Mouse (Mus musculus) CH12.LX (cell line): ENCODE results near the gene Sfswap. TPM values are rescaled to one million over a fixed set of nuclear protein-coding genes. Genes with fewer than 3 reads are reported as not detected.

Experiments used
- DNase-seq: peaks from one replicate; pipeline ENCODE4 v3.0.0-alpha.2; 2013; ENCODE audit errors: extremely low read depth
- H3K27ac ChIP-seq: 2 replicates; pipeline ENCODE4 v1.5.1; 2012; ENCODE audit warnings: low read depth, mild to moderate bottlenecking, control low read depth, moderate library complexity; ENCODE audit not compliant: insufficient read depth
- H3K27me3 ChIP-seq: replicated peaks from 2 replicates; pipeline ENCODE3; 2012; ENCODE audit warnings: inconsistent platforms
- H3K36me3 ChIP-seq, 2 experiments: replicated peaks in 1 of 2; 2 replicates each; pipeline versions ENCODE3 to v1.6.1; 2012; ENCODE audit warnings: inconsistent platforms in 1 of 2, low read length in 1 of 2, mild to moderate bottlenecking in 1 of 2, mixed read lengths in 1 of 2, moderate library complexity in 1 of 2; ENCODE audit not compliant: control insufficient read depth in 1 of 2, insufficient read depth in 1 of 2
- H3K4me1 ChIP-seq, 2 experiments: 2 replicates each; pipeline ENCODE4 v1.6.1; 2012; ENCODE audit warnings: inconsistent platforms in 1 of 2, moderate library complexity in 1 of 2; ENCODE audit not compliant: insufficient read depth in 2 of 2, control insufficient read depth in 1 of 2
- H3K4me2 ChIP-seq: 2 replicates; pipeline ENCODE4 v1.6.1; 2012; ENCODE audit warnings: low read depth, mild to moderate bottlenecking, control low read depth; ENCODE audit not compliant: poor library complexity, insufficient read depth, severe bottlenecking
- H3K4me3 ChIP-seq, 3 experiments: fragments of 150-350 bp in 1 of 3; sonication (generic) in 1 of 3; replicated peaks in 1 of 3; 2 replicates each; pipeline versions ENCODE3 to v1.5.1; 2011 to 2012; ENCODE audit warnings: low read depth in 2 of 3, low read length in 2 of 3, mild to moderate bottlenecking in 2 of 3, moderate library complexity in 2 of 3, control low read depth in 1 of 3, improper control_type of control experiment in 1 of 3, inconsistent platforms in 1 of 3, mixed read lengths in 1 of 3; ENCODE audit not compliant: poor library complexity in 1 of 3
- H3K79me2 ChIP-seq: replicated peaks from 2 replicates; pipeline ENCODE4 v1.6.1; 2012; ENCODE audit warnings: mild to moderate bottlenecking, moderate library complexity; ENCODE audit not compliant: control insufficient read depth, poor library complexity, insufficient read depth, severe bottlenecking; ENCODE audit errors: extremely low read depth
- H3K9ac ChIP-seq: 2 replicates; pipeline ENCODE4 v1.6.1; 2012; ENCODE audit warnings: low read depth, mild to moderate bottlenecking, control low read depth, moderate library complexity; ENCODE audit not compliant: insufficient read depth
- H3K9me3 ChIP-seq: replicated peaks from 2 replicates; pipeline ENCODE3; 2012; ENCODE audit warnings: low read length, inconsistent platforms, mixed read lengths
- BHLHE40 ChIP-seq: IDR thresholded peaks from 2 replicates; pipeline ENCODE4 v1.6.1; 2011; ENCODE audit warnings: mild to moderate bottlenecking, low read depth, low read length, improper control_type of control experiment
- CHD2 ChIP-seq: IDR thresholded peaks from 2 replicates; pipeline ENCODE4 v1.6.1; 2011; ENCODE audit warnings: low read length, improper control_type of control experiment
- CTCF ChIP-seq, 2 experiments: IDR thresholded peaks in 1 of 2; conservative IDR thresholded peaks in 1 of 2; 2 replicates each; pipeline ENCODE4 v1.5.1; 2011 to 2012; ENCODE audit warnings: low read depth in 2 of 2, low read length in 2 of 2, improper control_type of control experiment in 1 of 2, inconsistent platforms in 1 of 2, mild to moderate bottlenecking in 1 of 2, moderate library complexity in 1 of 2
- E2F4 ChIP-seq: IDR thresholded peaks from 2 replicates; pipeline ENCODE4 v1.6.1; 2011; ENCODE audit warnings: low read depth, low read length, improper control_type of control experiment; ENCODE audit not compliant: insufficient replicate concordance
- ELF1 ChIP-seq: IDR thresholded peaks from 2 replicates; pipeline ENCODE4 v1.6.1; 2014; ENCODE audit warnings: low read depth, mild to moderate bottlenecking, inconsistent platforms, low read length, improper control_type of control experiment
- EP300 ChIP-seq: IDR thresholded peaks from 2 replicates; pipeline ENCODE4 v1.6.1; 2011; ENCODE audit warnings: low read length, improper control_type of control experiment
- IRF4 ChIP-seq: IDR thresholded peaks from 2 replicates; pipeline ENCODE4 v1.6.1; 2014; ENCODE audit warnings: low read depth, mild to moderate bottlenecking, inconsistent platforms, low read length, improper control_type of control experiment
- JUN ChIP-seq: IDR thresholded peaks from 2 replicates; pipeline ENCODE4 v1.6.1; 2011; ENCODE audit warnings: low read depth, mild to moderate bottlenecking, low read length, improper control_type of control experiment, moderate library complexity; ENCODE audit not compliant: insufficient read depth
- JUND ChIP-seq: conservative IDR thresholded peaks from 2 replicates; pipeline ENCODE4 v1.6.1; 2011; ENCODE audit warnings: low read depth, low read length, improper control_type of control experiment
- MAFK ChIP-seq: IDR thresholded peaks from 2 replicates; pipeline ENCODE4 v1.6.1; 2011; ENCODE audit warnings: low read length, improper control_type of control experiment; ENCODE audit not compliant: insufficient replicate concordance
- MAX ChIP-seq: IDR thresholded peaks from 2 replicates; pipeline ENCODE4 v1.6.1; 2011; ENCODE audit warnings: low read length, improper control_type of control experiment
- NRF1 ChIP-seq: IDR thresholded peaks from 2 replicates; pipeline ENCODE4 v1.6.1; 2014; ENCODE audit warnings: low read depth, mild to moderate bottlenecking, inconsistent platforms, low read length, improper control_type of control experiment, moderate library complexity
- RCOR1 ChIP-seq: conservative IDR thresholded peaks from 2 replicates; pipeline ENCODE4 v1.6.1; 2012; ENCODE audit warnings: low read depth, mild to moderate bottlenecking, inconsistent platforms, low read length, improper control_type of control experiment
- SIN3A ChIP-seq: IDR thresholded peaks from 2 replicates; pipeline ENCODE4 v1.6.1; 2012; ENCODE audit warnings: low read length, improper control_type of control experiment, inconsistent platforms
- UBTF ChIP-seq: IDR thresholded peaks from 2 replicates; pipeline ENCODE4 v1.6.1; 2012; ENCODE audit warnings: low read depth, mild to moderate bottlenecking, inconsistent platforms, low read length, improper control_type of control experiment, moderate library complexity
- USF1 ChIP-seq: IDR thresholded peaks from 2 replicates; pipeline ENCODE4 v1.6.1; 2014; ENCODE audit warnings: low read depth, mild to moderate bottlenecking, inconsistent platforms, low read length, improper control_type of control experiment
- USF2 ChIP-seq: conservative IDR thresholded peaks from 2 replicates; pipeline ENCODE4 v1.6.1; 2011; ENCODE audit warnings: low read depth, low read length, improper control_type of control experiment
- ZC3H11A ChIP-seq: IDR thresholded peaks from 2 replicates; pipeline ENCODE4 v1.6.1; 2012; ENCODE audit warnings: low read depth, mild to moderate bottlenecking, inconsistent platforms, low read length, improper control_type of control experiment
- ZKSCAN1 ChIP-seq: IDR thresholded peaks from 2 replicates; pipeline ENCODE4 v1.6.1; 2012; ENCODE audit warnings: low read depth, inconsistent platforms, low read length, improper control_type of control experiment, borderline replicate concordance
- ZMIZ1 ChIP-seq: IDR thresholded peaks from 2 replicates; pipeline ENCODE4 v1.6.1; 2012; ENCODE audit warnings: low read depth, mild to moderate bottlenecking, inconsistent platforms, low read length, improper control_type of control experiment
- dilution Hi-C: fragments of 300-500 bp; cut with MboI; formaldehyde crosslinking; loops from 2 replicates; pipeline ENCODE4 v1.14.3; 2020; ENCODE audit warnings: low sequenced_read_pairs; ENCODE audit not compliant: extremely low pct_unique_long_range_greater_than_20kb, extremely low pct_ligation_motif_present
- in situ Hi-C: fragments of 300-500 bp; cut with MboI; formaldehyde crosslinking; loops from 3 replicates; pipeline ENCODE4 v1.14.3; 2019; ENCODE audit warnings: low sequenced_read_pairs, low pct_ligation_motif_present, low pct_unique_long_range_greater_than_20kb, mixed read lengths
- polyA plus RNA-seq: library from polyadenylated mRNA; unstranded; fragments of >175 nt; gene quantifications from 2 replicates; pipeline ENCODE4 v1.2.1, GENCODE M21; 2012; ENCODE audit warnings: low read depth; ENCODE audit not compliant: insufficient read length
- total RNA-seq, 2 experiments: library from RNA; depleted of rRNA; stranded (reverse); fragments of 300-350 nt in 1 of 2; fragments of >200 nt in 1 of 2; gene quantifications; 2 replicates each; pipeline ENCODE4 v1.2.3; 2012 to 2014

Sfswap gene
- total and polyA plus RNA-seq, 3 experiments: 24.9 to 70.4 (median 36.0) TPM

DNA sequence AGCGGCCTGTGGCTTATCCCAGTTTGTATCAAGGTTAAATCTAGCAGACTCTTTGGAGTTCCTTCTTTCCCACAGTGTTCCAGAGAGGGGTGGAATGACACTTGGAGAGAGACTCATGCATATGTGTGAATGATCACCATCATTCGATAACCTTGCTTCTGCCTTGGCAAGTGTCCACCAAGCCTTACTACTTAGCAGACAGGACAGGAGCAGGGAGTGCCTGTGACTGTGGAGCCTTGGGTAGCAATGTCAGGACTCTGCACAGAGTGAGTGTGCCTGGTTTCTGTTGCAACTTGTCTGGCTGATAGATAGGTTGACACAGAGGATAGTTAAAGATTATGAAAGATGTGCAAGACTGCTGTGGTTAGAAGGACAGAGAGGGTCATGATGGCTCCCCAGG lies 18.6 kb downstream of the Sfswap start:
- no peaks in the 10 kb centered on the region for H3K9me3 ChIP-seq
- dilution Hi-C loops (no loop called here), in situ Hi-C loops (no loop called here)
- H3K79me2 ChIP-seq: peaks cover 5% of the 10 kb centered on the region
- DNase-seq: no peak
- H3K9ac ChIP-seq: no peak overlapping the region
- H3K4me2 ChIP-seq: no peak overlapping the region
- H3K4me1 ChIP-seq: no peaks in the 10 kb centered on the region
- H3K36me3 ChIP-seq: peaks cover 78 to 97% of the 10 kb centered on the region in 2 experiments
- H3K27ac ChIP-seq: no peak overlapping the region
- no peaks in the 10 kb centered on the region for H3K27me3 ChIP-seq
- H3K4me3 ChIP-seq: no peak overlapping the region
- TF ChIP-seq ZMIZ1: no peak
- no peak for TF ChIP-seq BHLHE40
- no peak for TF ChIP-seq CHD2
- no peak for TF ChIP-seq RCOR1
- TF ChIP-seq NRF1: no peak
- no peak for TF ChIP-seq EP300
- TF ChIP-seq ZC3H11A: no peak
- no peak for TF ChIP-seq USF1
- TF ChIP-seq UBTF: no peak
- TF ChIP-seq JUN: no peak
- no peak for TF ChIP-seq IRF4
- TF ChIP-seq SIN3A: no peak
- no peak for TF ChIP-seq CTCF (conservative IDR thresholded peaks at IDR 0.05 in 1 of 2, IDR thresholded peaks at IDR 0.05 in 1 of 2; ENCODE audit: low read depth in 2 of 2, low read length in 2 of 2)
- TF ChIP-seq E2F4: no peak
- no peak for TF ChIP-seq ELF1
- TF ChIP-seq ZKSCAN1: no peak
- no peak for TF ChIP-seq USF2
- no peak for TF ChIP-seq MAX
- TF ChIP-seq JUND: no peak
- no peak for TF ChIP-seq MAFK

- H3K9ac ChIP-seq: no peak overlapping the region
- no peaks in the 10 kb centered on the region for H3K27me3 ChIP-seq
- dilution Hi-C loops (no loop called here), in situ Hi-C loops (no loop called here)
- H3K4me1 ChIP-seq: no peaks in the 10 kb centered on the region
- H3K79me2 ChIP-seq: peaks cover 5% of the 10 kb centered on the region
- DNase-seq: no peak
- peaks cover 74 to 96% of the 10 kb centered on the region in 2 experiments for H3K36me3 ChIP-seq
- H3K4me3 ChIP-seq: no peak overlapping the region
- no peak overlapping the region for H3K4me2 ChIP-seq
- H3K9me3 ChIP-seq: no peaks in the 10 kb centered on the region
- H3K27ac ChIP-seq: no peak overlapping the region
- TF ChIP-seq SIN3A: no peak
- no peak for TF ChIP-seq ZMIZ1
These were observed 20.5 kb downstream of the Sfswap start for GRCm38 (mm10) chr5:129521501-129521900.
